Mouse (Mus musculus) embryonic facial prominence, embryonic 15.5 days (tissue): ENCODE measurements around the gene Fam167b. TPM values are rescaled to one million over a fixed set of nuclear protein-coding genes. Genes with fewer than 3 reads are reported as not detected.

Experiments used
- ATAC-seq: fragments of 200-750 bp; cut with Nextera tagmentation; 2 replicates; pipeline ENCODE4 v1.8.0; 2017; ENCODE audit warnings: low read depth, moderate TSS enrichment; ENCODE audit not compliant: insufficient number of reproducible peaks, low FRiP score, low TSS enrichment
- H3K27ac ChIP-seq: fragments of 300-500 bp; sonication (generic); replicated peaks from 2 replicates; pipeline ENCODE4 v1.5.1; 2015; ENCODE audit warnings: mild to moderate bottlenecking, inconsistent platforms
- H3K27me3 ChIP-seq: fragments of 300-500 bp; sonication (generic); 2 replicates; pipeline ENCODE4 v1.6.1; 2015; ENCODE audit warnings: inconsistent platforms
- H3K36me3 ChIP-seq: fragments of 300-500 bp; sonication (generic); 2 replicates; pipeline ENCODE4 v1.6.1; 2015; ENCODE audit warnings: mild to moderate bottlenecking, inconsistent platforms
- H3K4me1 ChIP-seq: fragments of 300-500 bp; sonication (generic); 2 replicates; pipeline ENCODE4 v1.6.1; 2015; ENCODE audit warnings: inconsistent platforms
- H3K4me2 ChIP-seq: fragments of 300-500 bp; sonication (generic); replicated peaks from 2 replicates; pipeline ENCODE4 v1.6.1; 2015; ENCODE audit warnings: mild to moderate bottlenecking, inconsistent platforms
- H3K4me3 ChIP-seq: fragments of 300-500 bp; sonication (generic); replicated peaks from 2 replicates; pipeline ENCODE4 v1.5.1; 2015; ENCODE audit warnings: mild to moderate bottlenecking, inconsistent platforms
- H3K9ac ChIP-seq: fragments of 300-500 bp; sonication (generic); 2 replicates; pipeline ENCODE4 v1.6.1; 2015; ENCODE audit warnings: inconsistent platforms
- H3K9me3 ChIP-seq: fragments of 300-500 bp; sonication (generic); replicated peaks from 2 replicates; pipeline ENCODE4 v1.6.1; 2016; ENCODE audit warnings: inconsistent platforms
- WGBS: fragments of 180-500 bp; shearing (Covaris S2); methylation state at CpG from one replicate; pipeline ENCODE4 v1.1.7; 2015; 5-methylcytosine and 5-hydroxymethylcytosine counted together
- polyA plus RNA-seq: library from polyadenylated mRNA; unstranded; fragments of >200 nt; fragmentation: Nextera tagmentation; extraction: Ambion mirVana; gene quantifications from 2 replicates; pipeline ENCODE4 v1.2.1, GENCODE M21; 2015

The Fam167b gene
- polyA plus RNA-seq, 1 experiment from 2014 or later: 6.7 TPM

GRCm38 (mm10) chr4:129575171-129575844 lies 3.0 kb downstream of the Fam167b start:
- 46% methylated on average over 7 of the region's 8 CpGs for WGBS
- no peak overlapping the region for H3K9ac ChIP-seq
- ATAC-seq: no peak
- no peak overlapping the region for H3K27ac ChIP-seq
- no peaks in the 10 kb centered on the region for H3K4me1 ChIP-seq
- no peaks in the 10 kb centered on the region for H3K9me3 ChIP-seq
- H3K27me3 ChIP-seq: no peaks in the 10 kb centered on the region
- H3K4me2 ChIP-seq: no peak overlapping the region
- H3K36me3 ChIP-seq: no peaks in the 10 kb centered on the region
- H3K4me3 ChIP-seq: no peak overlapping the region

DNA sequence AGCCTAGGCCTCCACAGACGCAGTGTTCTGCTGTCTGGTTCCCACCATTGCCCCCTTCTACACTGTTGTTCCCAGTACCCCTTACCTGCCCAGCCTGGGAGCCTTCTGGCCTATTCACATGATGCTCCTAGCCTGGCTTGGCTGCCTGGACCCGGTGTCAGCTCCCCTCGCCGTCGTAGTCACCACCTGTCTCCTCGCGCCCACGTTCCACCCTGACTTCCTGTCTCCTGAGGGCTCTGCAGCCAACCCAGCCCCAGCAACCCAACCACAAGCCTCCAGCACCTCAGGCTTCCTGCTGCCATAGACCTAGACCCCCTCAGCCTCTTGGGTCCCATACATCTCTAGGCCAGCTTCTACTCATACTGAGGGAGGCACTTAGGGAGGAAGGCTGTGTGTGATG lies 4.9 kb downstream of the Fam167b start, which contains the start of gene Lck:
Gene Lck, minus strand, starts transcription at position 212 of the 400 bp plus-strand sequence.
- Histone ChIP-seq H3K9me3 (no peaks in the 10 kb centered on the region), H3K36me3 (no peaks in the 10 kb centered on the region), H3K4me1 (no peaks in the 10 kb centered on the region), H3K9ac (no peak within 1 kb of the TSS), H3K27ac (no peak within 1 kb of the TSS), H3K27me3 (no peaks in the 10 kb centered on the region), H3K4me3 (no peak within 1 kb of the TSS), H3K4me2 (no peak within 1 kb of the TSS)
- ATAC-seq: no peak
- 84% methylated on average over 8 of the region's 8 CpGs for WGBS

DNA sequence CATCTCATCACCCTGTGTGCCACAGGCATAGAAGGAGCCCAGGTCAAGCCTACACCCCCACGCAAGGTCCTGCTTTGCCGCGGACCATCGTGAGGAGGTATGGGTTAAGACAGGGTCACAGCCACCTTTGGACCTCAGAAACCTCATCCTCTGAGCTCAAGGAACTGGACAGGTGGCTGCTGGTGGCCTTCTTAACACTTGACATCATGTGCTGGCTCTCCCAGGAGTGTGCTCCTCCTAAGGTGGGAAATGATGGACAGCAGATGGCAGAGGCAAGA lies 5.3 kb downstream of the Fam167b start:
- Histone ChIP-seq H3K4me2 (no peak overlapping the region), H3K27ac (no peak overlapping the region), H3K36me3 (no peaks in the 10 kb centered on the region), H3K4me3 (no peak overlapping the region), H3K4me1 (no peaks in the 10 kb centered on the region), H3K27me3 (no peaks in the 10 kb centered on the region), H3K9ac (no peak overlapping the region), H3K9me3 (no peaks in the 10 kb centered on the region)
- ATAC-seq: no peak
- 97% methylated on average over 4 of the region's 4 CpGs for WGBS

- Histone ChIP-seq H3K27ac (no peak overlapping the region), H3K4me1 (no peaks in the 10 kb centered on the region), H3K27me3 (no peaks in the 10 kb centered on the region), H3K4me2 (no peak overlapping the region), H3K36me3 (no peaks in the 10 kb centered on the region), H3K4me3 (no peak overlapping the region), H3K9me3 (no peaks in the 10 kb centered on the region), H3K9ac (no peak overlapping the region)
- no peak for ATAC-seq
- WGBS: 82% methylated on average over 13 of the region's 13 CpGs
Measured at GRCm38 (mm10) chr4:129572236-129573092, 5.9 kb downstream of the Fam167b start.

DNA sequence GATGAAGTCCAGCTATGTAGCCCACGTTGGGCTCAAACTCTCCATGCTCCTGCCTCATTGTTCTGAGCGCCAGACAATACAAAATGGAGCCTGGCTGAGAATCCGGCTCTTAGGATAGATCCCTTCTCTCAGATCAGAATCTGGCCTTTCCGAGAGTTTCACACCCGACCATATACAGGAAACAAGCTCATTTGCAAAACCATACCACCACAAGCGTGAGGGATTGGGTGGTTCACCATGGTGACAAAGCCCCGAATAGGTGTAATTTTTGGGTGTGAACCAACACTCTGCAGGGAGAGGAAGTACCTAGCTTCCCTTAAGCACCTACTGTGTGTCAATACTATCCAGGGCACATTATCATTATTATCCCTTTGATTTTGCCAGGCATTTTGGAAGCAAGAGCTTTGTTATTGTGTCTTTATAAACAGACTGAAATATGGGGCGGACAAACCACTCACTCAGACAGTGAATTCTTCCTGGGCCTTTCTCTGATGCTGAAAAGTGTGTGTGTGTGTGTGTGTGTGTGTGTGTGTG lies 6.7 kb downstream of the Fam167b start:
- 78% methylated on average over 8 of the region's 8 CpGs for WGBS

GRCm38 (mm10) chr4:129570028-129570427 lies 8.3 kb downstream of the Fam167b start:
- no peak overlapping the region for H3K9ac ChIP-seq
- no peaks in the 10 kb centered on the region for H3K36me3 ChIP-seq
- no peaks in the 10 kb centered on the region for H3K4me1 ChIP-seq
- no peak for ATAC-seq
- H3K4me2 ChIP-seq: no peak overlapping the region
- no peaks in the 10 kb centered on the region for H3K27me3 ChIP-seq
- no peak overlapping the region for H3K4me3 ChIP-seq
- H3K27ac ChIP-seq: no peak overlapping the region
- WGBS: 84% methylated on average over 6 of the region's 6 CpGs
- no peaks in the 10 kb centered on the region for H3K9me3 ChIP-seq

More for the DNA sequence above, 6.7 kb downstream of the Fam167b start:
- Histone ChIP-seq H3K4me3 (no peak overlapping the region), H3K9ac (no peak overlapping the region), H3K36me3 (no peaks in the 10 kb centered on the region), H3K4me1 (no peaks in the 10 kb centered on the region), H3K27me3 (no peaks in the 10 kb centered on the region), H3K27ac (no peak overlapping the region), H3K9me3 (no peaks in the 10 kb centered on the region), H3K4me2 (no peak overlapping the region)
- no peak for ATAC-seq

DNA sequence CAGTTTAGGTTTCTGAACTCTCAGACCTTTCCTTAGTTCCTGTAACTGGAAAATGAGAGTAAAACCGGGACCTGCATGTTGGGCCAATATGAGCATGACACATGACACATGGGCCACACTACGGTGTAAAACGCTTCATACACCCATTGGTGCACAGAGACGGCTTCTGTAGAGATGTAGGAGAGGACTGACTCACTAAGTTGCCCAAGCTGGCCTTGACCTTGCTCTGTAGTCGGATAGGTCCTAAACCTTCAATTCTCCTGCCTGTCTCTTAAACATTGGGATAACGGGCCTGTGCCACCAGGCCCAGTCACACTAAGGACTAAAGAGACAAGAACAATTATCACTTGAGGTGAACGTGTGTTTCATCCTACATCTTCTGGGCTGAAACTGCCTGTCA lies 10.0 kb downstream of the Fam167b start:
- no peaks in the 10 kb centered on the region for H3K27me3 ChIP-seq
- ATAC-seq: no peak
- no peak overlapping the region for H3K4me2 ChIP-seq
- H3K4me1 ChIP-seq: 0 out of 2 replicates have a peak, but pooled peaks cover 3% of the 10 kb centered on the region
- no peaks in the 10 kb centered on the region for H3K9me3 ChIP-seq
- H3K27ac ChIP-seq: no peak overlapping the region
- 90% methylated on average over 7 of the region's 7 CpGs for WGBS
- H3K9ac ChIP-seq: no peak overlapping the region
- H3K4me3 ChIP-seq: no peak overlapping the region
- no peaks in the 10 kb centered on the region for H3K36me3 ChIP-seq

GRCm38 (mm10) chr4:129565139-129565538 lies 13.2 kb downstream of the Fam167b start:
- Histone ChIP-seq H3K4me2 (no peak overlapping the region), H3K27ac (no peak overlapping the region), H3K4me1 (0 out of 2 replicates have a peak, but pooled peaks cover 3% of the 10 kb centered on the region), H3K27me3 (no peaks in the 10 kb centered on the region), H3K9me3 (no peaks in the 10 kb centered on the region), H3K4me3 (no peak overlapping the region), H3K36me3 (no peaks in the 10 kb centered on the region), H3K9ac (no peak overlapping the region)
- WGBS: 78% methylated on average over 6 of the region's 6 CpGs
- no peak for ATAC-seq

DNA sequence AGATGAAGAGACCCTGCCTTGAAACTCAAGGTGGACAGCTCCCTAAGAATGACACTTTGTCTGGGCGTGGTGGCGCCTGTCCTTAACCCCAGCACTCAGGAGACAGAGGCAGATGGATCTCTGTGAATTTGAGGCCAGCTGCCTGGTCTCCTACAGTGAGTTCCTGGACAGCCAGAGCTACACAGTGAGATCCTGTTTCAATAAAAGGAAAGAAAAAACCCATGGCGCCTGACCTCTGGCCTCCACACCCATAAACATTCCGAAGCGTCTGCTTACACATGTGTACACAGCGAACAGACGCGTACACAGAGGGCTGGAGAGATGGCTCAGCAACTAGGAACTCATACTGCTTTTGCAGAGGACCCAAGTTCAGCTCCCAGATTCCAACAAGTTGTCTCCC lies 14.6 kb downstream of the Fam167b start:
- Histone ChIP-seq H3K4me2 (no peak overlapping the region), H3K36me3 (no peaks in the 10 kb centered on the region), H3K27me3 (no peaks in the 10 kb centered on the region), H3K27ac (no peak overlapping the region), H3K9me3 (no peaks in the 10 kb centered on the region), H3K4me1 (0 out of 2 replicates have a peak, but pooled peaks cover 3% of the 10 kb centered on the region), H3K4me3 (no peak overlapping the region), H3K9ac (no peak overlapping the region)
- 39% methylated on average over 8 of the region's 8 CpGs for WGBS
- no peak for ATAC-seq

GRCm38 (mm10) chr4:129561184-129561583 lies 17.2 kb downstream of the Fam167b start:
- no peak overlapping the region for H3K4me2 ChIP-seq
- H3K36me3 ChIP-seq: no peaks in the 10 kb centered on the region
- no peak overlapping the region for H3K27ac ChIP-seq
- no peaks in the 10 kb centered on the region for H3K27me3 ChIP-seq
- H3K4me3 ChIP-seq: no peak overlapping the region
- no peak overlapping the region for H3K9ac ChIP-seq
- 88% methylated on average over 5 of the region's 5 CpGs for WGBS
- H3K9me3 ChIP-seq: no peaks in the 10 kb centered on the region
- no peak for ATAC-seq
- peaks cover 11% of the 10 kb centered on the region for H3K4me1 ChIP-seq

- no peak for ATAC-seq
- H3K36me3 ChIP-seq: no peaks in the 10 kb centered on the region
- H3K4me1 ChIP-seq: peaks cover 19% of the 10 kb centered on the region
- no peak overlapping the region for H3K27ac ChIP-seq
- no peak overlapping the region for H3K9ac ChIP-seq
- no peak overlapping the region for H3K4me3 ChIP-seq
- no peak overlapping the region for H3K4me2 ChIP-seq
- WGBS: 84% methylated on average over 12 of the region's 12 CpGs
- no peaks in the 10 kb centered on the region for H3K27me3 ChIP-seq
- no peaks in the 10 kb centered on the region for H3K9me3 ChIP-seq
Measured at GRCm38 (mm10) chr4:129558321-129558955, 19.9 kb downstream of the Fam167b start.
